Mouse (Mus musculus) monocyte, adult 5-6 weeks (primary cell): Measurements from ENCODE around the gene Mprip. TPM values are rescaled to one million over a fixed set of nuclear protein-coding genes. Genes with fewer than 3 reads are reported as not detected.

Source experiments
- ATAC-seq: fragments of 153-309, 156-312 bp; replicated peaks from 2 replicates; pipeline ENCODE4 v1.8.0; 2017; ENCODE audit warnings: mild to moderate bottlenecking; ENCODE audit not compliant: low TSS enrichment, insufficient number of reproducible peaks, severe bottlenecking, poor library complexity, low FRiP score
- total RNA-seq: library from RNA; stranded (forward); fragments of 200-1000, 200-491, 200-594 nt; gene quantifications from 3 replicates; pipeline ENCODE4 v1.2.3, GENCODE M21; 2017

Mprip gene
- total RNA-seq, 1 experiment from 2014 or later: 38.2 TPM

- ATAC-seq: no peak
Observed at GRCm38 (mm10) chr11:59743712-59744111, 82.6 kb downstream of the Mprip start.

- ATAC-seq: no peak
Observed at GRCm38 (mm10) chr11:59744374-59744773, 83.3 kb downstream of the Mprip start.

- no peak for ATAC-seq
Observed at GRCm38 (mm10) chr11:59745851-59746250, 84.7 kb downstream of the Mprip start.

DNA sequence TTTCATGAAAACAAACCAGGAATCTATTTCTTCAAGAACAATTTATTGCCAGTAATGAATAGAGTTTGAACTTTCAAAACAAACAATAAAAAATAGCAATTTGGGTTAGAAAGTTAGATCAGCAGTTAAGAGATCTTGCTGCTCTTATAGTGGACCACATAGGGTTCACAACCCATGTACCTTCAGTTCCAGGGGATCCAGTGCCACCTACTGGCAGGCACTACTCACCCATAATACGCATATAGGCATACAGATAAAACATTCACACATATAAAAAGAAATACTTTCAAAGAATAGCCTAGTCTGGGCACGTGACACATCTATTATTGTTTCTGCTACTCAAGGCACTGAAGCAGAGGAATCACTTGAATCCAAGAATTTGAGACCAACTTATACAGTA is 85.5 kb downstream of the Mprip start:
- ATAC-seq: no peak

GRCm38 (mm10) chr11:59749050-59749449 is 87.9 kb downstream of the Mprip start:
- ATAC-seq: no peak

DNA sequence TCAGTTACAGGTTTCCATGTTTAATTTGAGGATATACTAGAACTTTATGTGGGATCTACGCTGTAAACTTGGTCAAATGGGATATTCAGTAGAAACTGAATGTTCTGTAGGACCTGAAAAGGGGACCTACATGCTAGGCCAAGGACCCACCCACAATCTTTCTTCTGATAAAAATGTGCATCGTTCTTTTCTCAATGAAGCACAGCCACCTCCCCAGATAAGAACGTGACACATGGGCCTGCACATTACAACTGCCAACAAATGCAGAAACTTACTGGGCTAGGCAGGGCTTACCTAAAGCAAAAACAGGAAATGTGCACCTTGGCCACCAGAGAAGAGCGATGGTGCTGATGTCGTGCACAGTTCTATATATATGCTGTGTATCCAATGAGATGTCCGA is 93.4 kb downstream of the Mprip start:
- ATAC-seq: no peak

- ATAC-seq: no peak
Observed at GRCm38 (mm10) chr11:59756351-59756750, 95.2 kb downstream of the Mprip start.

GRCm38 (mm10) chr11:59758191-59758985 is 97.3 kb downstream of the Mprip start:
- no peak for ATAC-seq

DNA sequence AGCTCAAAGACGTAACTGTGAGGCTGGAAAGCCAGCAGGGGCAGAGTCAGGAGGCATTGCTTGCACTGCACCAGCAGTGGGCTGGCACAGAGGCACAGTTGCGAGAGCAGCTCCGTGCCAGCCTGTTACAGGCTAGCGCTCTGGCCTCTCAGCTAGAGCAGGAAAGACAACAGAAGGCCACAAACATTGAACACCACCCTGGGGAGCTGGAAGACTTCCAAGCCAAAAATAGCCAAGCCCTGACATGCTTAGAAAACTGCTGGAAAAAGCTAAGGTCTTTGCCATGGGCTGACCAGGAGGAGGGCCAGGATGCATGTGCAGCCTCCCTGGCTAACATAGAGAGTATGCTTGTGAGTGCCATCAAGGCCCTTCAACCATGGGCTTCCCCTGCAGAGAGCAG is 98.1 kb downstream of the Mprip start:
- ATAC-seq: no peak

- ATAC-seq: no peak
Observed at GRCm38 (mm10) chr11:59759626-59760025, 98.5 kb downstream of the Mprip start.

DNA sequence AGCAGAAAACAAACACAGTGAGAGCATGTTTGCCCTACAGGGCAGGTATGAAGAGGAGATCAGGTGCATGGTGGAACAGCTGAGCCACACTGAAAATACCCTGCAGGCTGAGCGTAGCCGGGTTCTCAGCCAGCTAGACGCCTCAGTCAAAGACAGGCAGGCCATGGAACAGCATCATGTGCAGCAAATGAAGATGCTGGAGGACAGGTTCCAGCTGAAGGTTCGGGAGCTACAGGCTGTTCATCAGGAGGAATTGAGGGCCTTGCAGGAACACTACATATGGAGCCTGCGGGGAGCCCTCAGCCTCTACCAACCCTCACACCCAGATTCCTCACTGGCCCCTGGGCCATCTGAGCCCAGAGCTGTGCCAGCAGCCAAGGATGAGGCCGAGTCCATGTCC is 99.7 kb downstream of the Mprip start:
- no peak for ATAC-seq

GRCm38 (mm10) chr11:59769307-59769706 is 108.2 kb downstream of the Mprip start:
- ATAC-seq: no peak

DNA sequence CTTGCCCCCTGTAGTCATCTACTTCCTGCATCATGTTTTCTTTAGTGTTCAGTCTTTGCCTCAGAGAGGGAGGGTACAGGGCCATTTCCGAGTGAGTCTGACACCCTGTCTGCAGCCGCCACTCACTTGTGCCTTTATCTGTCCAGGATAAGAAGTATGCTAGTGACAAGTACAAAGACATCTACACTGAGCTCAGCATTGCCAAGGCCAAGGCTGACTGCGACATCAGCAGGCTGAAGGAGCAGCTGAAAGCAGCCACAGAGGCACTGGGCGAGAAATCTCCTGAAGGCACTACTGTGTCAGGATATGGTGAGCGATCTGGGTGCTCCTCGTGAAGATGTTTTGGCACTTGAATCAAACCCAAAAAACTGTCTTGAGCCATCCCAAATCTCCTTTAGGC is 108.6 kb downstream of the Mprip start:
- no peak for ATAC-seq

DNA sequence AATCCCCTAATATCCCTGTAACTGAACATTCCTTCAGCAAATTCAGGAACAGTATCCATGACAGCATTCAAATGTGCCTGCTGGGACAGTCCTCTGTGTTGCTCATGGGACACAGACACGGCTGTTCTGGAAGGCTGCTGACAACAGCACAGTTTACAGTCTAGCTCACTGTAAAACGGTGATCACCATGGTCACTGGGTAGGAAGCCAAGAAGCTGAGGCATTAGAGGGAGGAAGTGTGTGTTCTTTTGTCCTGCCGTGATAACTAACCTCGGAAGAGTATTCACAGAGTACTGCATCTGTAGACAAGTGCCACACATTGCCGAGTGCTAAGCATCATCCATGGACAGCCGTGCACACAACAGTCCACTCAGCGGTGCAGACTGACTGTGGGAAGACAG is 109.6 kb downstream of the Mprip start:
- no peak for ATAC-seq

- ATAC-seq: no peak
Observed at GRCm38 (mm10) chr11:59772291-59772690, 111.2 kb downstream of the Mprip start.

- ATAC-seq: no peak
Observed at GRCm38 (mm10) chr11:59772902-59773301, 111.8 kb downstream of the Mprip start.

DNA sequence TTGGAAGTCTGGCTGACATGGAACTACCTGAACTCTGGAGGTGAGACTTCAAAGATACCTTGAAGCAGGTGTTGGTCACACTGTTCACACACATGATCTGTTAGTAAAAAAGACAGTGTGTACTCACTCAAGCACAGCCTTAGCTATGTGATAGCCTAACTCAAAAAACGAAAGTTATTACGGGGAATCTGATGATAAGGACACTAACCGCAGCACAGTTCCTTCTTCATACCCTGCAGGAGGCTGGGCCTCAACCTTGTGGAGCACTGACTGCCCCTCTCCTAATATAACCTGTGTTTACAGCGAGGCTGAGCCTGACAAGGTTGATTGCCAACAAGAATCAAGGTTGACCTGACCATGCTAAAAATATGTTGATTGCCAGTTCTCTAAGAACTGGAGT is 113.4 kb downstream of the Mprip start:
- ATAC-seq: no peak

GRCm38 (mm10) chr11:59775435-59776148 is 114.5 kb downstream of the Mprip start:
- no peak for ATAC-seq

DNA sequence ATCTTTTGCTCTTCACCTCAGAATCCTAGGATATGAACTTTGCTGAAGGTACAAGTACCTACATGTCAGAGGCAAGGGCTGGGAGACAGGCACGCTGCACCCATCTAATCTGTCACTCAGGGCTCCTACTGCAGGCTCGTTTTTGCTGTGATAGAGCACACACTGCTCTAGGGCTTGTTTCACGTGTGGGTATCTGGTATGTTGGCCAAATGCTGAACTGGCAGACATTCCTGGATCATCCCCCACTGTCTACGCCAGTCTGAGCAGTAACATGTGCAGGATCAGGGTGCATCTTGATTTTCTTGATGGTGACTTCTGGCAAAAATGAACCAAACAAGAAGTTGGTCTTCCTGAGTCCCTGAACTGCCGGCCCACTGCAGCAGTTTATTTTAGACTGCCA is 116.2 kb downstream of the Mprip start:
- ATAC-seq: no peak

GRCm38 (mm10) chr11:59778181-59778873 is 117.2 kb downstream of the Mprip start:
- peak; percentile 92 for ATAC-seq
